Mouse (Mus musculus): Measurements from ENCODE around the gene Ifi206. TPM values are rescaled to one million over a fixed set of nuclear protein-coding genes. Genes with fewer than 3 reads are reported as not detected.

The Ifi206 gene
- polyA plus RNA-seq, 1 experiment from 2014 or later = not detected

Small RNA genes within 50 kb of the gene (microRNA-seq; reads per million reads assigned to microRNA genes)
- not detected for gene Gm44481 (ENCODE audit: borderline number of aligned reads)

Other genes starting within 250 kb of the Ifi206 start
- not detected in 2 replicates for gene Olfr418, start 225.0 kb downstream of the Ifi206 start, polyA plus RNA-seq (2014; fragmentation: Nextera tagmentation; extraction: Ambion mirVana)
- not detected in 2 replicates for gene Mptx2, start 213.3 kb downstream of the Ifi206 start, polyA plus RNA-seq (2014; fragmentation: Nextera tagmentation; extraction: Ambion mirVana)
- 2.6 and 3.1 TPM in 2 replicates for gene Ackr1, start 157.3 kb downstream of the Ifi206 start, polyA plus RNA-seq (2014; fragmentation: Nextera tagmentation; extraction: Ambion mirVana)
- gene Aim2, start 140.2 kb downstream of the Ifi206 start, polyA plus RNA-seq (2014; fragmentation: Nextera tagmentation; extraction: Ambion mirVana) = 1.9 and 2.1 TPM in 2 replicates
- gene Cadm3, start 123.3 kb downstream of the Ifi206 start, polyA plus RNA-seq (2014; fragmentation: Nextera tagmentation; extraction: Ambion mirVana) = 7.3 and 10.1 TPM in 2 replicates
- not detected in 2 replicates for gene Ifi214, start 44.9 kb upstream of the Ifi206 start, polyA plus RNA-seq (2014; fragmentation: Nextera tagmentation; extraction: Ambion mirVana)
- gene Ifi213, start 108.2 kb upstream of the Ifi206 start, polyA plus RNA-seq (2014; fragmentation: Nextera tagmentation; extraction: Ambion mirVana) = not detected in 2 replicates
- gene Ifi209, start 139.9 kb upstream of the Ifi206 start, polyA plus RNA-seq (2014; fragmentation: Nextera tagmentation; extraction: Ambion mirVana) = not detected in 2 replicates
- 0.07 and 0.11 TPM in 2 replicates for gene Ifi208, start 182.6 kb upstream of the Ifi206 start, polyA plus RNA-seq (2014; fragmentation: Nextera tagmentation; extraction: Ambion mirVana)